ENCODE assay signal across 22 mouse cellular contexts in genomic region chr14:47624837-47625236, GRCm38 (mm10). TPM values are rescaled to one million over a fixed set of nuclear protein-coding genes. Genes with fewer than 3 reads are reported as not detected.
DNase-seq lines count a peak whose midpoint lies in the region; ATAC-seq and TF ChIP-seq lines count a peak whose summit lies in the region.
"Had no signal": no experiment of that assay in that cellular context is flagged by ENCODE, and none has a peak within 500 bp of the region (broad histone marks: within the 10 kb centered on the region; RNA-seq: fewer than 3 reads in every experiment).

No protein-coding gene starts in this region.

- intact Hi-C loops in heart, adult 2 months (cut with DNase I) = no loop called here

- H3K9ac ChIP-seq in heart, adult 2 months (ENCODE audit: low read depth, low read length) = no peak overlapping the region
- no peak overlapping the region for H3K9ac ChIP-seq in limb, embryonic 13.5 days
- H3K9ac ChIP-seq in stomach, postnatal 0 days (ENCODE audit: low read length) = no peak overlapping the region
- H3K9ac ChIP-seq: forebrain, embryonic 12.5 days; heart, embryonic 12.5 days; liver, embryonic 15.5 days had no signal

- TF ChIP-seq EP300 in heart, adult 2 months (IDR thresholded peaks at IDR 0.05; ENCODE audit: insufficient read depth, low read depth, low read length) = no peak
- no peak for TF ChIP-seq EP300 in stomach, postnatal 0 days (optimal IDR thresholded peaks at IDR 0.05)

- no peaks in the 10 kb centered on the region for H3K36me3 ChIP-seq in heart, adult 2 months (ENCODE audit: control insufficient read depth, insufficient read depth, low read length)
- no peaks in the 10 kb centered on the region for H3K36me3 ChIP-seq in testis, adult 2 months (ENCODE audit: control insufficient read depth, insufficient read depth, low read length)
- no peaks in the 10 kb centered on the region for H3K36me3 ChIP-seq in limb, embryonic 13.5 days
- H3K36me3 ChIP-seq in stomach, postnatal 0 days (ENCODE audit: control insufficient read depth, insufficient read depth, low read length) = no peaks in the 10 kb centered on the region
- H3K36me3 ChIP-seq: forebrain, embryonic 12.5 days; heart, embryonic 12.5 days; hindbrain, embryonic 10.5 days; liver, embryonic 15.5 days; midbrain, embryonic 10.5 days had no signal

- no peak for ATAC-seq in limb, embryonic 13.5 days (ENCODE audit: low FRiP score, low read depth)
- ATAC-seq in stomach, postnatal 0 days (ENCODE audit: low FRiP score, low TSS enrichment) = 0 out of 2 replicates have a peak, but pooled peaks have one; percentile 35
- no peak; the same call in 1 of the 2 replicates for ATAC-seq in granulocyte monocyte progenitor cell, adult 5-6 weeks (replicated peaks; ENCODE audit: poor library complexity, severe bottlenecking)
- ATAC-seq: hindbrain, embryonic 16.5 days; intestine, embryonic 16.5 days had no signal

- no peak overlapping the region for H3K4me3 ChIP-seq in heart, adult 2 months
- H3K4me3 ChIP-seq in testis, adult 2 months (ENCODE audit: control insufficient read depth, low read depth, low read length) = peak overlapping the region; percentile 73
- no peak overlapping the region for H3K4me3 ChIP-seq in limb, embryonic 13.5 days
- H3K4me3 ChIP-seq in stomach, postnatal 0 days (ENCODE audit: low read depth, low read length) = no peak overlapping the region
- H3K4me3 ChIP-seq: forebrain, embryonic 12.5 days; heart, embryonic 12.5 days; hindbrain, embryonic 10.5 days; liver, embryonic 15.5 days; midbrain, embryonic 10.5 days had no signal

- no peaks in the 10 kb centered on the region; the same call in 1 of the 2 replicates for H3K27me3 ChIP-seq in heart, adult 2 months (ENCODE audit: control insufficient read depth, insufficient read depth, low read length)
- no peaks in the 10 kb centered on the region for H3K27me3 ChIP-seq in testis, adult 2 months (ENCODE audit: control insufficient read depth, insufficient read depth, low read length)
- no peaks in the 10 kb centered on the region for H3K27me3 ChIP-seq in limb, embryonic 13.5 days
- no peaks in the 10 kb centered on the region for H3K27me3 ChIP-seq in stomach, postnatal 0 days (ENCODE audit: control insufficient read depth, insufficient read depth, low read length)
- H3K27me3 ChIP-seq: forebrain, embryonic 12.5 days; heart, embryonic 12.5 days; liver, embryonic 15.5 days had no signal

- DNase-seq in heart, adult 11 months = peak; percentile 13
- no peak for DNase-seq in heart, adult 2 months
- DNase-seq in testis, postnatal 10 days (ENCODE audit: low spot score) = no peak
- DNase-seq in stomach, postnatal 0 days (ENCODE audit: low spot score) = no peak
- DNase-seq in layer of hippocampus, postnatal 36 days = no peak
- DNase-seq: adrenal gland, postnatal 14 days; cerebellum, adult 2 months; cerebellum, postnatal 25 days; heart, postnatal 10 days; kidney, adult 9 months; right cerebral cortex, adult 18-20 months had no signal

- no peaks in the 10 kb centered on the region for H3K9me3 ChIP-seq in limb, embryonic 13.5 days
- H3K9me3 ChIP-seq in stomach, postnatal 0 days (ENCODE audit: control insufficient read depth, low read length) = no peaks in the 10 kb centered on the region
- H3K9me3 ChIP-seq: forebrain, embryonic 12.5 days; heart, embryonic 12.5 days; hindbrain, embryonic 10.5 days; liver, embryonic 15.5 days; midbrain, embryonic 10.5 days had no signal

- H3K4me1 ChIP-seq in heart, adult 2 months (ENCODE audit: control insufficient read depth, insufficient read depth, low read length) = peaks cover 4% of the 10 kb centered on the region
- H3K4me1 ChIP-seq in testis, adult 2 months (ENCODE audit: control insufficient read depth, insufficient read depth, low read length) = peaks cover 11% of the 10 kb centered on the region
- H3K4me1 ChIP-seq in limb, embryonic 13.5 days = peaks cover 7% of the 10 kb centered on the region
- H3K4me1 ChIP-seq in stomach, postnatal 0 days (replicated peaks; ENCODE audit: control insufficient read depth, insufficient read depth) = no peaks in the 10 kb centered on the region
- H3K4me1 ChIP-seq: hindbrain, embryonic 10.5 days; liver, embryonic 15.5 days; midbrain, embryonic 10.5 days had no signal

- peak overlapping the region; percentile 43; the same call in 1 of the 2 replicates for H3K4me2 ChIP-seq in limb, embryonic 13.5 days (replicated peaks)
- H3K4me2 ChIP-seq in stomach, postnatal 0 days (replicated peaks; ENCODE audit: low read depth) = peak overlapping the region; percentile 23; the same call in 1 of the 2 replicates
- H3K4me2 ChIP-seq: forebrain, embryonic 12.5 days; heart, embryonic 12.5 days had no signal

- TF ChIP-seq CTCF in heart, adult 2 months (IDR thresholded peaks at IDR 0.05) = no peak
- TF ChIP-seq CTCF in testis, adult 2 months (IDR thresholded peaks at IDR 0.05; ENCODE audit: control insufficient read depth, insufficient read depth, insufficient replicate concordance, low read depth, low read length) = no peak
- no peak for TF ChIP-seq CTCF in stomach, postnatal 0 days (IDR thresholded peaks at IDR 0.05; ENCODE audit: low read depth)

- H3K79me2 ChIP-seq in heart, adult 2 months (replicated peaks; ENCODE audit: control insufficient read depth, insufficient read depth, low read length) = no peaks in the 10 kb centered on the region

- no peak overlapping the region for H3K27ac ChIP-seq in heart, adult 2 months
- no peak overlapping the region for H3K27ac ChIP-seq in testis, adult 2 months (ENCODE audit: control insufficient read depth, insufficient read depth, low read depth, low read length)
- no peak overlapping the region for H3K27ac ChIP-seq in limb, embryonic 13.5 days
- H3K27ac ChIP-seq in stomach, postnatal 0 days (replicated peaks) = peak overlapping the region; percentile 69; the same call in 1 of the 2 replicates
- H3K27ac ChIP-seq: forebrain, embryonic 12.5 days; hindbrain, embryonic 10.5 days; liver, embryonic 15.5 days; macrophage; midbrain, embryonic 10.5 days had no signal

- no peak for TF ChIP-seq POLR2A in heart, adult 2 months (IDR thresholded peaks at IDR 0.05; ENCODE audit: insufficient read depth, low read depth, low read length)
- no peak for TF ChIP-seq POLR2A in testis, adult 2 months (IDR thresholded peaks at IDR 0.05; ENCODE audit: control insufficient read depth, low read depth, low read length)

- 50% methylated on average over 3 of the region's 3 CpGs for WGBS in heart, adult 2 months
- WGBS in limb, embryonic 13.5 days = 69% methylated on average over 3 of the region's 3 CpGs
- WGBS in stomach, postnatal 0 days = 49% methylated on average over 3 of the region's 3 CpGs

RNA-seq across cellular contexts. Expression of gene Ktn1, which starts 23.4 kb away (rescaled TPM):
- 100 to 1,000 TPM; 195 to 220 TPM for total RNA-seq in heart, adult 2 months (2021)
- 15.9 and 34.9 TPM in 2 replicates for polyA plus RNA-seq in heart, adult 2 months (2012; rRNA removed)
- polyA plus RNA-seq in testis, adult 2 months (2012; rRNA removed) = 1.1 and 1.2 TPM in 2 replicates
- polyA plus RNA-seq in limb, embryonic 13.5 days (2015; fragmentation: Nextera tagmentation; extraction: Ambion mirVana) = 54.5 and 58.7 TPM in 2 replicates
- 40.7 and 48.8 TPM in 2 replicates for polyA plus RNA-seq in stomach, postnatal 0 days (2015; fragmentation: Nextera tagmentation; extraction: Ambion mirVana)
- 19.8 and 58.5 TPM in 2 replicates for total RNA-seq in granulocyte monocyte progenitor cell, adult 5-6 weeks (2014; fragmentation: Nextera tagmentation)
- 33.9 and 68.1 TPM in 2 replicates for total RNA-seq in granulocyte monocyte progenitor cell, adult 5-6 weeks (2017)
- 10 to 100 TPM; 76.1 to 93.8 TPM for total RNA-seq in layer of hippocampus, postnatal 36 days (2021)

RNA-seq across cellular contexts. Expression of gene Atg14, which starts 54.4 kb away (rescaled TPM):
- total RNA-seq in heart, adult 2 months (2021) = 10 to 100 TPM in 1 of 2 experiments, 1 to 10 TPM in 1; 7.9 to 11.6 TPM
- polyA plus RNA-seq in heart, adult 2 months (2012; rRNA removed) = 6.4 and 8.6 TPM in 2 replicates
- polyA plus RNA-seq in testis, adult 2 months (2012; rRNA removed) = 4.6 and 4.7 TPM in 2 replicates
- polyA plus RNA-seq in limb, embryonic 13.5 days (2015; fragmentation: Nextera tagmentation; extraction: Ambion mirVana) = 17.6 and 19.4 TPM in 2 replicates
- 6.9 and 7.8 TPM in 2 replicates for polyA plus RNA-seq in stomach, postnatal 0 days (2015; fragmentation: Nextera tagmentation; extraction: Ambion mirVana)
- 7.2 and 11.2 TPM in 2 replicates for total RNA-seq in granulocyte monocyte progenitor cell, adult 5-6 weeks (2014; fragmentation: Nextera tagmentation)
- total RNA-seq in granulocyte monocyte progenitor cell, adult 5-6 weeks (2017) = 6.5 and 6.9 TPM in 2 replicates
- total RNA-seq in layer of hippocampus, postnatal 36 days (2021) = 10 to 100 TPM; 18.2 to 18.3 TPM
